Mouse (Mus musculus) brain, embryonic 14.5 days (tissue): ENCODE data around the gene Rps15a.

Experiments
- CTCF ChIP-seq: fragments of 200-500 bp; IDR thresholded peaks from 2 replicates; pipeline ENCODE4 v1.5.1; 2012; ENCODE audit warnings: inconsistent platforms, mild to moderate bottlenecking, moderate library complexity, borderline replicate concordance; ENCODE audit not compliant: insufficient read depth, insufficient read length; ENCODE audit errors: extremely low read depth
- POLR2A ChIP-seq: fragments of 200-500 bp; IDR thresholded peaks from 2 replicates; pipeline ENCODE4 v1.6.1; 2012; ENCODE audit warnings: mild to moderate bottlenecking, inconsistent platforms, borderline replicate concordance; ENCODE audit not compliant: poor library complexity, insufficient read depth, insufficient read length, severe bottlenecking; ENCODE audit errors: extremely low read depth

DNA sequence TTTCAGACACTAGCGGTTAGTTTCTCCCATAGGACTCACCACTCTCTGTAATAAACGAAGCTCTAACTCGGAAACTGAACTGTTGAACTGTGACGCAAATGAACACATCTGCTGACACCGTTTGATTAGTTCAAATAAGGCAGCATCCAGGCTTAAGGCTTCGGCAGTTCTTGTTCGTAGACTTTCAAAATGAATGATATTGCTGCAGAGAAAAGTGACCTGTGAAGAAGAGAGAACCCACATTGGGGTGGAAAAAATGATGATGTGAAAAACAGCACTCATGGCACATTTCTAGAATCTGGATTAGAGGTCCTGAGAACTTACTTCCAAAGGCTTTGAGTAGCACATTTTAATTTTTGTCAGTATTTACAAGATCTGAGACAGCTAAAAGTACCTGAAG is 25.3 kb upstream of the Rps15a start:
- TF ChIP-seq POLR2A (no peak), CTCF (no peak)
